Mouse (Mus musculus) CH12.LX (cell line): Measurements from ENCODE around the gene 4930579G24Rik.

ENCODE experiments used
- CHD1 ChIP-seq: IDR thresholded peaks from 2 replicates; pipeline ENCODE4 v1.6.1; 2012; ENCODE audit warnings: low read depth, low read length, improper control_type of control experiment, inconsistent platforms
- CTCF ChIP-seq, 2 experiments: IDR thresholded peaks in 1 of 2; conservative IDR thresholded peaks in 1 of 2; 2 replicates each; pipeline ENCODE4 v1.5.1; 2011 to 2012; ENCODE audit warnings: low read depth in 2 of 2, low read length in 2 of 2, improper control_type of control experiment in 1 of 2, inconsistent platforms in 1 of 2, mild to moderate bottlenecking in 1 of 2, moderate library complexity in 1 of 2
- EP300 ChIP-seq: IDR thresholded peaks from 2 replicates; pipeline ENCODE4 v1.6.1; 2011; ENCODE audit warnings: low read length, improper control_type of control experiment
- KAT2A ChIP-seq: IDR thresholded peaks from 2 replicates; pipeline ENCODE4 v1.6.1; 2012; ENCODE audit warnings: low read length, improper control_type of control experiment, inconsistent platforms; ENCODE audit not compliant: insufficient replicate concordance
- MEF2A ChIP-seq: IDR thresholded peaks from 2 replicates; pipeline ENCODE4 v1.6.1; 2014; ENCODE audit warnings: low read depth, mild to moderate bottlenecking, inconsistent platforms, low read length, improper control_type of control experiment, borderline replicate concordance
- POLR2A ChIP-seq: IDR thresholded peaks from 2 replicates; pipeline ENCODE4 v1.6.1; 2011; ENCODE audit warnings: low read depth, mild to moderate bottlenecking, improper control_type of control experiment, low read length
- ZC3H11A ChIP-seq: IDR thresholded peaks from 2 replicates; pipeline ENCODE4 v1.6.1; 2012; ENCODE audit warnings: low read depth, mild to moderate bottlenecking, inconsistent platforms, low read length, improper control_type of control experiment
- ZKSCAN1 ChIP-seq: IDR thresholded peaks from 2 replicates; pipeline ENCODE4 v1.6.1; 2012; ENCODE audit warnings: low read depth, inconsistent platforms, low read length, improper control_type of control experiment, borderline replicate concordance

DNA sequence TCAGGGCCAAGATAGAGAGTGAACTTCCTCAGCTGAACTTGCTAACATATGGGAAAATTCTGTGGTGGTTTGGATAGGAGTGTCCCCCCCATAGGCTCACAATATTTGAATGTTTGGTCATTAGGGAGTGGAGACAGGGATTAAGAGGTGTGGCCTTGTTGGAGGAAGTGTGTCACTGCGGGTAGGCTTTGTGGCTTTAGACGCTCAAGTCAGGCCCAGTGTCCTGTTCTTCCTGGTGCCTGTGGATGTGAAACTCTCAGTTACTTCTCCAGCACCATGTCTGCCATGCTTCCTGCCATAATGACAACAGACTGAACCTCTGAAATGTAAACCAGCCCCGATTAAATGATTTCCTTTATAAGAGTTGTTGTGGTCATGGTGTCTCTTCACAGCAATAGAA lies 47.5 kb downstream of the 4930579G24Rik start:
- no peak for TF ChIP-seq MEF2A
- TF ChIP-seq ZKSCAN1, result no peak
- TF ChIP-seq KAT2A, result no peak
- no peak for TF ChIP-seq CTCF (conservative IDR thresholded peaks at IDR 0.05 in 1 of 2, IDR thresholded peaks at IDR 0.05 in 1 of 2; ENCODE audit: low read depth in 2 of 2, low read length in 2 of 2)
- TF ChIP-seq ZC3H11A, result no peak
- TF ChIP-seq CHD1, result no peak
- TF ChIP-seq EP300, result no peak
- TF ChIP-seq POLR2A, result no peak
